Mouse (Mus musculus) heart, adult 2 months (tissue): ENCODE results near the gene Gm11549. TPM values are rescaled to one million over a fixed set of nuclear protein-coding genes. Genes with fewer than 3 reads are reported as not detected.

Source experiments
- DNase-seq, 2 experiments: peaks; one replicate each; pipeline ENCODE4 v3.0.0; 2021
- H3K27ac ChIP-seq: fragments of 200-600 bp; 2 replicates; pipeline ENCODE4 v1.8.1; 2022
- H3K27me3 ChIP-seq: fragments of 200-500 bp; 2 replicates; pipeline ENCODE4 v1.6.1; 2012; ENCODE audit warnings: mild to moderate bottlenecking, low read length, inconsistent platforms, mixed read lengths; ENCODE audit not compliant: control insufficient read depth, insufficient read depth
- H3K36me3 ChIP-seq: fragments of 200-500 bp; 2 replicates; pipeline ENCODE4 v1.6.1; 2012; ENCODE audit warnings: low read length, inconsistent platforms; ENCODE audit not compliant: control insufficient read depth, insufficient read depth
- H3K4me1 ChIP-seq: fragments of 200-500 bp; 2 replicates; pipeline ENCODE4 v1.6.1; 2011; ENCODE audit warnings: low read length; ENCODE audit not compliant: control insufficient read depth, insufficient read depth
- H3K4me3 ChIP-seq: fragments of 200-600 bp; 2 replicates; pipeline ENCODE4 v1.8.1; 2022
- H3K79me2 ChIP-seq: fragments of 200-500 bp; replicated peaks from 2 replicates; pipeline ENCODE4 v1.6.1; 2012; ENCODE audit warnings: mild to moderate bottlenecking, inconsistent platforms, low read length, moderate library complexity, mixed read lengths; ENCODE audit not compliant: control insufficient read depth, insufficient read depth
- H3K9ac ChIP-seq: fragments of 200-500 bp; 2 replicates; pipeline ENCODE4 v1.6.1; 2012; ENCODE audit warnings: low read depth, mild to moderate bottlenecking, control low read depth, inconsistent platforms, low read length, mixed read lengths
- CTCF ChIP-seq: fragments of 200-600 bp; IDR thresholded peaks from 2 replicates; pipeline ENCODE4 v1.8.1; 2022; ENCODE audit warnings: antibody characterized with exemption, mild to moderate bottlenecking, moderate library complexity
- EP300 ChIP-seq: fragments of 200-500 bp; IDR thresholded peaks from 2 replicates; pipeline ENCODE4 v1.6.1; 2011; ENCODE audit warnings: low read depth, low read length, control low read depth; ENCODE audit not compliant: insufficient read depth
- POLR2A ChIP-seq: fragments of 200-500 bp; IDR thresholded peaks from 2 replicates; pipeline ENCODE4 v1.6.1; 2011; ENCODE audit warnings: mild to moderate bottlenecking, low read depth, low read length, control low read depth; ENCODE audit not compliant: insufficient read depth
- WGBS: fragments of 180-500 bp; shearing (Covaris S2); methylation state at CpG from one replicate; pipeline ENCODE4 v1.1.7; 2018; 5-methylcytosine and 5-hydroxymethylcytosine counted together
- intact Hi-C: fragments of 180-260 bp; cut with DNase I; formaldehyde crosslinking; loops from one replicate; pipeline ENCODE4 v1.15.1; 2025
- polyA plus RNA-seq: library from polyadenylated mRNA; depleted of rRNA; stranded (reverse); fragments of >200 nt; gene quantifications from 2 replicates; pipeline ENCODE4 v1.2.3, GENCODE M21; 2012
- total RNA-seq, 2 experiments: library from RNA; stranded (reverse); gene quantifications; 2 replicates each; pipeline ENCODE4 v1.2.3; 2021

The Gm11549 gene
- total and polyA plus RNA-seq, 3 experiments = not detected

- Histone ChIP-seq H3K27me3 (no peaks in the 10 kb centered on the region), H3K36me3 (no peaks in the 10 kb centered on the region), H3K4me1 (peaks cover 1% of the 10 kb centered on the region; the same call in 1 of the 2 replicates), H3K9ac (no peak overlapping the region), H3K79me2 (no peaks in the 10 kb centered on the region), H3K27ac (no peak overlapping the region), H3K4me3 (no peak overlapping the region)
- WGBS = 17% methylated on average over 14 of the region's 14 CpGs
- TF ChIP-seq EP300 (peak; percentile 70; the same call in 1 of the 2 replicates), CTCF (peak; percentile 74), POLR2A (no peak)
- DNase-seq = peak; percentile 72 to 78
- intact Hi-C loops = no loop called here
Measured at GRCm38 (mm10) chr3:36496746-36497145, 24.9 kb downstream of the Gm11549 start.

- WGBS = 85% methylated on average over 9 of the region's 9 CpGs
- DNase-seq = no peak
- intact Hi-C loops = no loop called here
- Histone ChIP-seq H3K9ac (no peak overlapping the region), H3K27me3 (no peaks in the 10 kb centered on the region), H3K79me2 (no peaks in the 10 kb centered on the region), H3K4me3 (no peak overlapping the region), H3K36me3 (no peaks in the 10 kb centered on the region), H3K4me1 (peaks cover 1% of the 10 kb centered on the region; the same call in 1 of the 2 replicates), H3K27ac (no peak overlapping the region)
- TF ChIP-seq POLR2A = no peak
- no peak for TF ChIP-seq CTCF
- no peak for TF ChIP-seq EP300
Measured at GRCm38 (mm10) chr3:36496273-36496672, 25.3 kb downstream of the Gm11549 start.

- Histone ChIP-seq H3K27ac (peak overlapping the region; percentile 15; the same call in 1 of the 2 replicates), H3K79me2 (no peaks in the 10 kb centered on the region), H3K4me1 (peaks cover 1% of the 10 kb centered on the region; the same call in 1 of the 2 replicates), H3K27me3 (no peaks in the 10 kb centered on the region), H3K9ac (peak overlapping the region; percentile 9; the same call in 1 of the 2 replicates), H3K4me3 (peak overlapping the region; percentile 42), H3K36me3 (no peaks in the 10 kb centered on the region)
- DNase-seq = peak; percentile 87 to 92
- intact Hi-C loops = loop anchor here (1.0 kb wide), 4 partner anchors 19 to 314 kb away; no protein-coding TSS in a partner anchor
- TF ChIP-seq CTCF = peak; percentile 100
- no peak for TF ChIP-seq POLR2A
- peak; percentile 85 for TF ChIP-seq EP300
- 4% methylated on average over 6 of the region's 6 CpGs for WGBS
Measured at GRCm38 (mm10) chr3:36495436-36495835, 26.2 kb downstream of the Gm11549 start.

GRCm38 (mm10) chr3:36494613-36495012 is 27.0 kb downstream of the Gm11549 start:
- no peak for DNase-seq
- Histone ChIP-seq H3K36me3 (no peaks in the 10 kb centered on the region), H3K27me3 (no peaks in the 10 kb centered on the region), H3K79me2 (no peaks in the 10 kb centered on the region), H3K9ac (no peak overlapping the region), H3K4me1 (peaks cover 1% of the 10 kb centered on the region; the same call in 1 of the 2 replicates), H3K27ac (no peak overlapping the region), H3K4me3 (no peak overlapping the region)
- TF ChIP-seq POLR2A = no peak
- TF ChIP-seq CTCF = no peak
- no peak for TF ChIP-seq EP300
- 69% methylated on average over 2 of the region's 2 CpGs for WGBS
- intact Hi-C loops = loop anchor here (1.0 kb wide), 4 partner anchors 18 to 313 kb away; no protein-coding TSS in a partner anchor

- Histone ChIP-seq H3K79me2 (no peaks in the 10 kb centered on the region), H3K9ac (no peak overlapping the region), H3K4me1 (peaks cover 1% of the 10 kb centered on the region; the same call in 1 of the 2 replicates), H3K36me3 (no peaks in the 10 kb centered on the region), H3K27me3 (no peaks in the 10 kb centered on the region), H3K4me3 (no peak overlapping the region), H3K27ac (no peak overlapping the region)
- TF ChIP-seq EP300 = no peak
- TF ChIP-seq CTCF = no peak
- TF ChIP-seq POLR2A = no peak
- intact Hi-C loops = no loop called here
- 68% methylated on average over 6 of the region's 6 CpGs for WGBS
- no peak for DNase-seq
Measured at GRCm38 (mm10) chr3:36493641-36494283, 27.9 kb downstream of the Gm11549 start.

GRCm38 (mm10) chr3:36492716-36493391 is 28.8 kb downstream of the Gm11549 start:
- H3K4me3 ChIP-seq = no peak overlapping the region
- no peak overlapping the region for H3K9ac ChIP-seq
- no peaks in the 10 kb centered on the region for H3K27me3 ChIP-seq
- WGBS = 66% methylated on average over 9 of the region's 9 CpGs
- no peak overlapping the region for H3K27ac ChIP-seq
- no peaks in the 10 kb centered on the region for H3K79me2 ChIP-seq
- peaks cover 1% of the 10 kb centered on the region; the same call in 1 of the 2 replicates for H3K4me1 ChIP-seq
- intact Hi-C loops = no loop called here
- H3K36me3 ChIP-seq = no peaks in the 10 kb centered on the region
- TF ChIP-seq EP300 (no peak), CTCF (no peak), POLR2A (no peak)
- DNase-seq = no peak
